Mouse (Mus musculus) common myeloid progenitor, adult 5-6 weeks (primary cell): ENCODE data around the gene Ntm. TPM values are rescaled to one million over a fixed set of nuclear protein-coding genes. Genes with fewer than 3 reads are reported as not detected.
A peak's percentile ranks its signal among the peaks of the same experiment; 100 is the strongest.

ENCODE experiments used
- ATAC-seq: replicated peaks from 2 replicates; pipeline ENCODE4 v1.8.0; 2016; ENCODE audit warnings: low read depth, mild to moderate bottlenecking, moderate TSS enrichment, inconsistent platforms; ENCODE audit not compliant: poor library complexity, severe bottlenecking
- total RNA-seq: library from RNA; stranded (forward); fragments of 200-1000, 187-1606 nt; gene quantifications from 2 replicates; pipeline ENCODE4 v1.2.3, GENCODE M21; 2017

The Ntm gene
- total RNA-seq, 1 experiment from 2014 or later = not detected

DNA sequence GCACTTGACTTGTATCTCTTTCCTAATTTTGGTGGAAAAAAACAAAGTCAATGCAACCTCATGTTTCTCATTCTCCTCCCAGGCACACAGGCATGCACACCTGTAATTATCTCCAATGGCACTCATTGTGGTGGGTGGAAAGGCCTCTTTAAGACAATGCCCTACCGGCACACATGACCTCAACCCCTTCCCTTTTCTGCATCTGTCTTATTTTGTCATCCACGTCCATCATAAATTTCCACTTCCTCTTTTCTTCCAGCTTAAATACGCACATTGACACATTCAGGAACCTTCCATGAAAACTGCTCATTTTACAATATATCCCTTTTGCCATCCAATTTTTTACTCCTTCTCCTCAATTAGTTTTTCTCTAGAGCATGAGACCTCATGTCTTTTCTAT, 74.2 kb downstream of the Ntm start:
- peak; percentile 74 for ATAC-seq

DNA sequence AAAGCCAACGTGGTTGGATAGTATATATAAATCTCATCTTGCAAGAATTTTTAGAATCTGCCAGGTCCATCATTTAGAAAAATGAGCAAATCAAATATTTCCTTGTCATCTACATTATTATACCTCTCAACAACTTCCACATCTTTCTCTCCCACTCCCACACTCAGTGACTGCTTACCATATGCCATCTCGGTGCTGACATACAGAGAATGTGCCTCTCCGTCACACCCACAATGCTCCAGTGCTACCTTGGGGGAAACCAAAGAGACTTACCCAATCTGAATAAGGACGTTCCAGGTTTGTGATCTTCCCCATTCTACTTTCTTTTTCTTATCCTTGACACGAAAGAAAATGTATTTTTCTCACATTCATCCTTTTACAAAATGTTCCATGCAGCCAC, 75.0 kb downstream of the Ntm start:
- ATAC-seq = no peak

DNA sequence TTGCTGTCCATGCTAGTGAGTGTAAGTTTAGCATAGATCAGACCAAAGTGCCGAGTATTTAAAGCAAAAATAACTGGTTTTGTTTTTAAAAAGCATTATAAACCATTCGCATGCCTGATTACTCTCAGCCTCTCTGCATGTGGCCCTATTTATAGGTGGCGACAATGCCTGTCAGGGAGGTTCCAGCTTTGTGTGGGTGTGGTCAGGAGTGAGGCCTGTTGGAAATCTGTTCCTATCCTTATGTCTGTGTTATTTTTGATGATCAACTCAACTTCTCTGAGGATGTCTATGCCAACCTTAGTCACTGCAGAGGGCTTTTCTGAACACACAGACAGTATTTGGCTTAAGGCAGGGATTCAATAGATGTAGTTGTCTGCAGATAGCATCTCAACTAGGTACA, 78.9 kb downstream of the Ntm start:
- no peak for ATAC-seq

DNA sequence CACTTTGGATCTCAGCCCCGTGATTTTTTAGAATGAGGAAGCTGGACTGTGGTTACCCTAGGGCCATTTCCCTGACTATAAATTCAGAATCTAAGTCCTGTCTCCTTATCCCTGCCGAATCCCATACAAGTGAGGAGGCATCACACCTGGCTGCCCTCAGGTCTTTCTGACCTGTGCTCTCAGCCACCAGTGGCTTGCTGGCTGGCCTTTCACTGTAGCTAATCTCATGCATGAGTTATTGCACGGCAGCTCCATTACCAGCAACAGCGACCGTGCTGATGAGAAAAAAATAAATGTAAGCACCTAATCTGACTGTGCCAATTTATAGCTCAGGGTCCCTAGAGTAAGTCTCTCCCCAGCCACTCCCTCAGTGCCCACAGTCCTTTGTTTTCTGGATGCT, 81.3 kb downstream of the Ntm start:
- no peak for ATAC-seq

DNA sequence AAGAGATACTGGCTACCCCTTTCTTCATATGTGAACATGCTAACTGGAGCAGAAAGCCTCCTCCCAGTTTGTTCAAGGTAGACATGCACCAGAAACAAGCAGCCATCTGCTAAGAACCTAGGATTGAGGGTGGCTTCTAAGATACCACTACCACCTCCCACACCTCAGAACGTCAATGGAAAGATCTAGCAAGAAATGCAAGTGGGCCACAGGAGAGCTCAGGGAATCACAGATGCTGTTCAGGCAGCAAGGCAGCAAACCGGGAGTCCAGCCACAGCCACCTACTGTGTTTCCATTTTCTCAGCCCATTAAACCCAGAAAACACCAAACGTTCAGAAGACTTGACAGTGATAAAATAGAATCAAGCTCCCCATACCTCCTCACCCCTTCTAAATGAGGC, 85.4 kb downstream of the Ntm start:
- ATAC-seq = no peak

DNA sequence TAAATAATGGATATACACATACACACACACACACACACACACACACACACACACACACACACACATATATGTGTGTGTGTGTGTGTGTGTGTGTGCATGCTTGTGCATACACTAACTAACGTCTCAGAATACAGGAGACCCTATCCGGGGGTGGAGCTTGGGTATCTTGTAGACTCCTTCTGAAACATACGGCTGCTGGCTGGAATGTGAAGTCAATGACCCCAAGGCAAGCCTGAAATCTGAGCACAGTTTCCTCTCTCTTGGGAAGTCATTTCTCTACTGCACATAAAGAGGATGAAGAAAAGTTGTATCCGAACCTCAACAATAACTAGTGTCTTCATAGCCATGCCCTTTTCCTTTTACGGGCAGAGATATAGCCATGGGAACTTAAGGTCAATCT, 95.2 kb downstream of the Ntm start:
- no peak for ATAC-seq

DNA sequence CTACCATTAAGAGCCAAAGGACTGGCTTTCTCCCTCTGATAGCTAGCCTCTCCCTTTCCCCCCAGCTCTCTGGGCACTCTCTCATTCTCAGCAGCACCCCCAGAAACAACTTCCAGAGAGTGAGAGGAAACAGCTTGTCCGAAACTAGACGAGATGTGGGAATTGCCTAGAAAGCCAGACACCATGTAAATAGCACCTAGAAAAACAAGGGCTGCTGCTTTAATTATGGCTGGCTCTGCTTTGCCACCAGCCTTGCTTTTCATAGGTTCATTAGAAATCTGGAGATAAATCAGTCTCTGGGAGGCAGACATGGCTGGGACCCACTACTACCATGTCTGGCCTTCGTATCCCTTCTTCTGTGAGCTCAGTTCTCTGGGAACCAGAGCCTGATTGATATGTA, 96.1 kb downstream of the Ntm start:
- ATAC-seq = no peak

DNA sequence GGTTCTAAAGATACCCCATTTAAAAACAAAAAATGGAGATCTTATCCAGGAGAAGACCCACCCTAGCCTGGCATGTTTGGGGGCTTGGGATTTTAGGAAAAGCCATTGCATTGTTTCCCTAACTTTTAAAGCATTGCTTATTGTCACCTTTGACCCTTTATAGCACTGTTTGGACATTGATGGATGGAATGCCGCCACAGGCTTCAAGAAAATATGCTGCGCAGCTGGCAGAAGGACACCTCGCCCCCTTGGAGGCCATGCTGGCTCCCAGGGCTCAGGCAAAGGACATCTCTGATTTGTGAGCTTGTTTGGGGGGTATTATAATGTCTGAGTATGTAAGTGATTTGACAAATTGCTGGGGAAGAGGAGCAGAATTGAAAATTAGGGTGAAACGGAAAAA, 96.8 kb downstream of the Ntm start:
- ATAC-seq = no peak

DNA sequence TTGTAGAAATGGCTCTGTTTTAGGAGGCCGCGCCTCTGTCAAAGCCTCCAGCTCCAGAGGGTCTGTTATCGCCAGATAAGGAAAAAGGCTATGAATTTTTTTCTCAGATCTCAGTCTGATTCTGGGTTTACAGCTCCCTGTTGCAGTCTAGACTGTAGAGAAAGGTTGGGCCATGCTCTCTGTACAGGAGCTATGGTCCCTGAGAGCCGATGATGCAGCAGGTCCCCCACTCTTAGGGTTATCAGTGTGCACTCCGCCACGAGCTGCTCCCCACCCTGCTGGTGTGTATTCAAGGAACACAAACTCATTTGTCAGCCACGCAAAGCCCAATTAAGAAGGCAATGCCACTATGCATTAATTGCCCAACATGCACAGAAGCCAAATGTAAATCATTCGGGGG, 97.4 kb downstream of the Ntm start:
- no peak for ATAC-seq

DNA sequence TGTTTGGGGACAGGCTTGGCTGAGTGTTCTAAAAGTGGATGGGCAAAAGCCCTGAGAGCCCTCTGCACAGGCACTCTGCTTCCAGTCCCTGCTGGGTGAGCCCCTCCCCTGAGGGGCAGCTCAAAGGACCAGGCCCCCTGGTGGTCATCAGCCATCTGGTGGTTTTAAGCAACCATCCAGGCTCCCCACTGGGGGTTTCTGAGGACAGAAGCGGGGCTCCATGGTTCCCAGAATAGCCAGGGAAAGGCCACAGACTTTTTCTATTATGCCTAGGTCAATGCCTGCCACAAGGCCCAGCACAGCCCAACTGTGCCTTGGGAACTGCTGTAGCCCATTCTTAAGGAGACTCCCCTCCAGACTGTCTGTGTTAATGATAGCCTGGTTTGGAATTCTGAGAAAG, 98.1 kb downstream of the Ntm start:
- no peak for ATAC-seq

DNA sequence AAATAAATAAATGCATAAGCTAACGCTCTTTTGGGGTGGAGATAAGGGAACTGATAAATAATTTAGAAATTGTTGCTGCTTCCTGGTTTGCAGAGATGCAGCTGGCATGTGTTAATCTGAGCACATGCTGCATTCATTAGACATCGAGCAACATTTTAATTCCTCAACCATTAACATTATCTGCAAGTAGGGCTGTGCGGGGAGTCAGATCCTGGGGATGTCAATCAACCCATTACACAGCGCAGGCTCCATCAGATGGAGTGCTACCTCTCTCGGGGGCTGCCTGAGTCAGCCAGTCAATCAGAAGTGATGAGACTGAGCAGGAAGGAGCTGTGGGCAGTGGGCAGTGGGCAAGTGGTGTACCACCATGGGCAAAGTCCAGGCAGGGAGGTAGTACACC, 100.5 kb downstream of the Ntm start:
- no peak for ATAC-seq

DNA sequence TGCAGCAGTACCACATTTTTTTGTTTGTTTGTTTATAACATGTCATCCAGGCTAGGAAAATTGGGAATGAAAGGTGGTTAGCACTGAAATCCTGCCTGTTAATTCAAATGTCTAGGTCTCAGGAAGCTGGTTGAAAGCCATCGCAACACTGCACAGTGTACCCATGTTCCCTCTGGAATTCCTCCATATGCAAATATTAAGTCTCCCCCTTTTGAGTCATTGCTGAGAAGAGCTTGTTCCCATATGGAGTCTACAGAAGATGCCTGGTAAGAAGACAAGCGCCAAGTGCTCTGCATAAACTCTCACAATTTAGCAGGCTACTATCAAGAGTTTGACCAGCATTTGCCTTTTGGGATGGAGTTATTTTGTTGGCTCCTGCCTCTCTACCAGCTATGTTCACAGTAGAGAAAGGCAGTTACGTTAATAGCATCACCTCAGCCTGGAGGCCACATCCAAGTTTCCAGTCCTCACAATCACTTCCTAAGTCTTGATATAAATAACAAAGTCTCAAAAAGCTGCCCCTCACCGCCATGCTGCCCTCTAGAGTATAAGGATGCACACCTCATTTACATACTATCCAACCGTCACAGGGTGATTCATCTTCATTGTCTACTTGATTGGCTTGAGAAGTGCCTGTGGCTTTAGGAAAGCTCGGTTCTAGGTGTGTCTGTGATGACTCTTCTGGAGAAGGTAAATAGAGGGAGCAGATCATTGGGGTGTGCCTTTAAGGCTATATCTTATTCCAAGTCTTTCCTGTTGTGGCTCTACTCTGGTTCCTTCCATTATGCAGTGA, 103.5 kb downstream of the Ntm start:
- ATAC-seq = no peak

DNA sequence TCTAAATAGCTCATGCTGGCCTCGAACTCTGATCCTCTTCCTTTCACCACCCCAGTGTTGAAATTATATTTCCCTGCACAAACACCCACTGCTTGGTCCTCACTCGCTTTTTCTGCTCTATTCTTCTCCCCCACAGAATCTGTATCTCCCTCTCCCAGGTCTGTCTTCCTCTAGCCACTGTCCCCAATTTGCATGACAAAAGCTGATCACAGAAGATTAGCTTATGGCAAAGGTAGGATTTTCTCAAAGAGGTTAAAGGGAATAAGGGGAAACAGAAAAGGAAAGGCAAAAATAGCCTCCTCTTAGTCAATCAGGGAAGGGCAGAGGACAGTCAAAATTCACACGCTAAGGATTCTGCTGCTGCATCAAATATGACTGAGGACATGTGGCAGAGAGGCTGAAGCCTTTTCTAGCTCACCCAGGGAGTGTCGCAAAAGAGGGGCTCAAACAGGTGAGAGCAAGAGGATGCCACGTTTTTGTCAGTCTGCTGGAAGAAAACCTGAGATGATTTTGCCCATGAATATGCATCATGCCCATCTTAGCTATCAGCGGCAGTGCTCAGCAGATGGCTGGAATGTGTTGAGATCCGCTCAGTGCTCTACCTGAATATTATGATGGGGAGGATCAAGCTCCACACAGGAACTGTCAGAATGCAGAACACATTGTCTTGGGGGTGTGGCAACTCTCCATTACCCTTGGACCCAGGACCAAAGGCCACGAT, 114.0 kb downstream of the Ntm start:
- no peak for ATAC-seq

DNA sequence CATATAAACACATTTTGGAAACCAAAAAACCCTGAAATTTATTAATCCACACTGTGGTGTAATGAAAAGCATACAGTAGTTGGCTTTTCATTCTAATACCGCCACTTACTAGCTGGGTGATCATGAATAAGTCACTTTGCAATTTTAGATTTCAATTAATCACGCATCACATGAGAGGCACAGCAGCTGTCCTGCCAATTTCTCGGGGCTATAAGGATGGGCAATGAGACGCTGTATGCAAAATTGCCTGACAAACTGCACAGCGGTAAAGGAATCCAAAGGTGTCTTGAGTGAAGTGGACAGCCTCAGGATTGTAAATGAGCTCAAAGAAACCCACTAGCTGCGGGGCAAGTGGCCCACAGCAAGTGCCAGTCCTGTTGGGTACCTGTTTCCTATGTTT, 125.6 kb downstream of the Ntm start:
- no peak for ATAC-seq

DNA sequence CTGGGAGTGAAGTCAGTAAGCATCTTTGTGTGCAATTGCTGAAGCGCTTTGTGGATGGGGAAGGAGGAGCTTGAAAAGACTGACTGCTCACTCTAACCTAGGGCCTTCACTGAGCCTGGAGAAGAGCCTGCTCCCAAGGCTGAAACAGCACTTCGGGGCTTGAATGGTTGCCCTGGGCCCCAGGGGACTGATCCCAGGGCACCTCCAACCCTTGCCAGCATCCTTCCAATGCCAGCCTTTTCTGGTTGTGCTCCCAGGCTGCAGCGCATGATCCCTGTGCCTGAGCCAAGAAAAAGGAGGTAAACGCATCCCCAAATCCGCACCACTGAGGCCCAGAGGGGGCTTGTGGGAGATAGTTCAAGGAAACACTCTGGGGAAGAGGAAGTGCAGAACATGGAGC, 128.0 kb downstream of the Ntm start:
- no peak for ATAC-seq

DNA sequence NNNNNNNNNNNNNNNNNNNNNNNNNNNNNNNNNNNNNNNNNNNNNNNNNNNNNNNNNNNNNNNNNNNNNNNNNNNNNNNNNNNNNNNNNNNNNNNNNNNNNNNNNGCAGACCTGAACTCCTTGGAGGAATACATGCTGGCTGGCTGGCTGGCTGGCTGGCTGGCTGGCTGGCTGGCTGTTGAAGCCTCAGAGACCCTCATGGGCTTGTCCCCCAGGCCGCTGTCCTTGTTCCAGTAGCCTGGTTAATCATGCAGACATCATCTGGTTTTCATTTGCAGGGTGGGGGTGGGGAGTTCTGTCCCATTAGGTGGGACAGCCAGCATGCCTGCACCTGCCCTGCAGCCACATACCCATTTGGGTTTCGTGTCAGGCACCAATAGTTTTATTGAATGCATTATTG, 129.2 kb downstream of the Ntm start:
- no peak for ATAC-seq

DNA sequence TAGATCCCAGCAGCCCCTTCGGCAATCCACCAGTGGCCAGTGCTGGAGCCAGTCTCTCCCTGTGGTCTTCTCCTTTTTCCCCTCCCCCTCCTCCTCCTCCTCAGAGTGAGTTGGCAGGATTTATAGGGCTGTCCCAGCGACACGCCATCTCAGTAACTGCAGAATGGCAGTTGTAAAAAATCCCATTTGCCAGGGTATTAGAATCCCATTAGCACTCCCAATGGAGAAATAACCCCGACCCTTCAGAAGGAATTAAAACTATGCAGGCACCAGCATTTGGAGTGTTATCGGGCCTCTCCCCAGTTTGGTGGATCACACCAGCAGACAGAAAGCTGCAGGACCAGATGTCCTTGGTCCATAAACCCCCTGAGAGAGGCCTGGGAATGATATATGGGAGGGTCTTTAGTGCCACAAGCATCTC, 135.7 kb downstream of the Ntm start:
- ATAC-seq = no peak

DNA sequence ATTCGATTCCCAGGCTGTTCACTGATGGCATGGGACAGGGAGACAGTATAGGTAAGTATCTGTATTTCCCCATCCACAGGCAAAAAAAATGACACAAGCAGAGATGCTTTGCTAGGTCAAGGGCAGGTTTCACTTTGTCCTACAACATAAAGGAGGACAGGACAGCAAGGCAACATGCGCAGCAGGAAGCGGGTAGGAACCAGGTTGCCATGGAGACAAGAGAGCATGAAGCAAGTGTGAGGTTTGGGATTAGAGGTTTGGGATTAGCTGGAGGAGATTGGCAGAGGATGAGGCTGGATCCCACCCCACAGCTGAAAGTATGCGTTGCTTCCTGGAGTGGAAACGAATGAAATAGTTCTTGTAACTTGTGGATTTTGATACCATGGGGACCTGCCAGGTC, 137.7 kb downstream of the Ntm start:
- no peak for ATAC-seq

DNA sequence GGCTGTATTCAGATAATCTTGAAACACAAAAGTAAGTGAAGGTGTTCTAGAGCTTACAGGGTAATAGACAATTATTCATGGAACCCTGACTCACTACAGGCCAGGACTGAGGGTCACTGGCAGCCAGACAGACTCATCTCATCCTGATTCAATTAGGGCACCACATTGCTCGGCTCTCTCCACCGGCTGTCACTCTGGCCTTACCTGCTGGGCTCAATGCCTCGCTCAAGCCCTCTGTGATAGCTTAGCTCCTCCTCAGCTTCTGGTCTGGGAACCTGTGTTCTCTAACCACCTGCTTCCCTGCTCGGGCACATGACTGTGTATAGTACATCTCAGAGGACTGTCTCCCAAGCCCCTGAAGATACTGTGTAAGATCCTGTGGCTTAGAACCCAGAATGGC, 139.2 kb downstream of the Ntm start:
- no peak for ATAC-seq

DNA sequence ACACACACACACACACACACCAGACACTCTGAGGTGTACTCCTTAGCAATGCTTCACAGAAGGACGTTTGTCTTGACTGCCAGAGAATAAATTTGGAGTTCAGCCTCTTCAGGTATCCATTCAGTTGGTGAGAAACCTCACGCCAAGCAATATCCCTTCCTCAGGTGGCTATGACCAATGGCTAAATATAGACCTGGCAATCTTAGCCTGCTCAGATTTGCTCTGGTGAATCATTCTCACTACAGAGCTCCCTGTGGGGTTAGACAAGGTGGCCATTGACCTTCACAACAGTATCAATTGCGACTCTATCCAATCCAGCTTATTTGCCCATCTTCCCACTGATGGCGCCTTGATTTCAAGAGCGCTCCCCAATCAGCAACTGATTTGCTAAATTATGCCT, 150.3 kb downstream of the Ntm start:
- ATAC-seq = no peak

DNA sequence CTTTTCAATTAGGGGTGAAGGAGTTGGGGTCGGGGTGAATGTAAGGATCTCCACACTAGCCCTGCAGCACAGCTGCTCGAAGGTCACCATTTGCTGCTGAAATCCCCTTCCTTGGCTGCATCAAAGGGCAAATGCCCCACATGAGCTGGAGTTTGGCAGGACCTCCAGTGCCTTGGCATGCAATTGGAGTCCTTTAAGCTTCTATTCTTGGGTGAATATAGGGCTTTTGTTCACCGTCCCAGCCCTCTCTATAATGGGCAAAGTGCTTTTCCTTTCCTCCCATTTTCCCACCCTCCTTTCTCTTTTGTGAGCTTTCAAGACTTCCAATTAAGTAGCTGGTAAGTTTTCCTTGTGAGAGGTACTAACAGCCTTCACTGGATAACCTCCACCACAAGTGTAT, 156.2 kb downstream of the Ntm start:
- ATAC-seq = no peak

DNA sequence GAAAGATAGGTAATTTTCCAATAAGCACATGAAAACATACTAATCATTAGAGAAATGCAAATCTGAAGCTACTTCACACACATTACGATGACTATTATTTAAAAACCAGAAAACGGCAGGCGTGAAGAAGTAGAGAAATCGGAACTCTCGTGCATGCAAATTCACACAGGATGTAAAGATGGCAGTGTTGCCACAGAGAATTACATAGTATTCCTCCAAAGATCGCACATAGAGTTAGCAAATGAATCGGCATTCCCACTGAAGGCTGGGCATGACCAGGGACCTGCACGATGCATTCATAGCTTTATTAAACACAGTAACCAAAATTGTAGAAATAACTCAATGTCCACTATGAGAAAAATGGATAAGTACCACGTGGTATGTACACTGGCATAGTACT, 158.5 kb downstream of the Ntm start:
- ATAC-seq = no peak
